Mouse (Mus musculus) intestine, embryonic 14.5 days (tissue): ENCODE measurements around the gene H2-M3. TPM values are rescaled to one million over a fixed set of nuclear protein-coding genes. Genes with fewer than 3 reads are reported as not detected.
A peak's percentile ranks its signal among the peaks of the same experiment; 100 is the strongest.
"Not testable (repeated sequence)": the region's sequence is repeated elsewhere in the genome, so short reads cannot be mapped to it uniquely, and the experiment has no call there.

Source experiments
- ATAC-seq: fragments of 200-750 bp; cut with Nextera tagmentation; replicated peaks from 2 replicates; pipeline ENCODE4 v1.8.0; 2017; ENCODE audit warnings: low read depth, moderate number of reproducible peaks, moderate TSS enrichment, moderate library complexity; ENCODE audit not compliant: low FRiP score, low TSS enrichment
- DNase-seq: peaks from one replicate; pipeline ENCODE4 v3.0.0-alpha.2; 2018; ENCODE audit warnings: low spot score
- H3K27ac ChIP-seq: fragments of 300-500 bp; sonication (generic); 2 replicates; pipeline ENCODE4 v1.5.1; 2014; ENCODE audit warnings: low read depth, mild to moderate bottlenecking, control low read depth
- H3K27me3 ChIP-seq: fragments of 300-500 bp; sonication (generic); replicated peaks from 2 replicates; pipeline ENCODE4 v1.6.1; 2014; ENCODE audit warnings: low read length, control low read depth; ENCODE audit not compliant: control insufficient read depth, insufficient read depth
- H3K36me3 ChIP-seq: fragments of 300-500 bp; sonication (generic); 2 replicates; pipeline ENCODE4 v1.6.1; 2014; ENCODE audit warnings: low read length, control low read depth; ENCODE audit not compliant: control insufficient read depth, insufficient read depth
- H3K4me1 ChIP-seq: fragments of 300-500 bp; sonication (generic); replicated peaks from 2 replicates; pipeline ENCODE4 v1.6.1; 2014; ENCODE audit warnings: low read length, control low read depth, mixed read lengths; ENCODE audit not compliant: control insufficient read depth, insufficient read depth
- H3K4me2 ChIP-seq: fragments of 300-500 bp; sonication (generic); 2 replicates; pipeline ENCODE4 v1.6.1; 2014; ENCODE audit warnings: low read length
- H3K4me3 ChIP-seq: fragments of 300-500 bp; sonication (generic); 2 replicates; pipeline ENCODE4 v1.5.1; 2014; ENCODE audit warnings: low read depth, low read length, control low read depth, mixed read lengths
- H3K9ac ChIP-seq: fragments of 300-500 bp; sonication (generic); 2 replicates; pipeline ENCODE4 v1.6.1; 2014; ENCODE audit warnings: mild to moderate bottlenecking, low read length
- H3K9me3 ChIP-seq: fragments of 300-500 bp; sonication (generic); 2 replicates; pipeline ENCODE4 v1.6.1; 2016; ENCODE audit warnings: low read length, control low read depth; ENCODE audit not compliant: control insufficient read depth
- WGBS: fragments of 180-500 bp; shearing (Covaris S2); extraction: QIAGEN DNeasy Blood & Tissue Kit; methylation state at CpG from one replicate; pipeline ENCODE4 v1.1.7; 2014; 5-methylcytosine and 5-hydroxymethylcytosine counted together
- polyA plus RNA-seq: library from polyadenylated mRNA; unstranded; fragments of >200 nt; fragmentation: Nextera tagmentation; extraction: Ambion mirVana; gene quantifications from 2 replicates; pipeline ENCODE4 v1.2.1, GENCODE M21; 2014

Gene H2-M3
- 4.6 and 5.4 TPM in 2 replicates for polyA plus RNA-seq

DNA sequence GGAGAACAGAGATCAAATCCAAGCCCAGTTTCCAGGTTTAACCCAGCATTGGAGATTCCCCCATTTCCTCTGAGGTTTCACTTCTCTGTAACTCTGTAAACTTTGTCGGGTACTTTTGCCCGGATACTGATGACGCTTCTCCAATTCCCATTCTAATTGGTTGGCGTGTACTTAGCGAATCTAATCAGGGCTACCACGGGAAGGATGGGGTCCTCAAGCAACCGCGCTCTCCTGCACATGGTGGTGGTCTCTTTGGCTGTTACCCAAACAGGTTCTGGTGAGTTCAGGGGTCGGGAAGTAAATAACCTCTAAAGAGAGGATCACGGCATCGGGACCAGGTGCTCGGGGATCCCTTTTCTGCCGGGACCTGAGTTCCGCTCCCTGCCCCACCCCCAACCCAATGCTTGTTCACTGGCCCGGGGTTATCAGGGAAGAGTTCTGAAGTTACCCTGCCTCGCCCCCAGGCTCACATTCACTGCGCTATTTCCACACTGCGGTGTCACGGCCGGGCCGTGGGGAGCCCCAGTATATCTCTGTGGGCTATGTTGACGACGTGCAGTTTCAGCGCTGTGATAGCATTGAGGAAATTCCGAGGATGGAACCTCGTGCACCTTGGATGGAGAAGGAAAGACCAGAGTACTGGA lies at the start of gene H2-M3:
Gene H2-M3 (plus strand): TSS at position 163 of the 644 bp plus-strand sequence.
- no peak within 1 kb of the TSS for H3K27ac ChIP-seq
- H3K36me3 ChIP-seq: no peaks in the 10 kb centered on the region
- H3K9me3 ChIP-seq: no peaks in the 10 kb centered on the region
- H3K4me2 ChIP-seq: peak within 1 kb of the TSS; percentile 97
- peak within 1 kb of the TSS; percentile 49 for H3K4me3 ChIP-seq
- ATAC-seq (peak; percentile 97), DNase-seq (peak; percentile 99)
- H3K27me3 ChIP-seq: no peaks in the 10 kb centered on the region
- H3K9ac ChIP-seq: peak within 1 kb of the TSS; percentile 35; the same call in 1 of the 2 replicates
- H3K4me1 ChIP-seq: no peaks in the 10 kb centered on the region
- 2% methylated on average over 26 of the region's 26 CpGs for WGBS

DNA sequence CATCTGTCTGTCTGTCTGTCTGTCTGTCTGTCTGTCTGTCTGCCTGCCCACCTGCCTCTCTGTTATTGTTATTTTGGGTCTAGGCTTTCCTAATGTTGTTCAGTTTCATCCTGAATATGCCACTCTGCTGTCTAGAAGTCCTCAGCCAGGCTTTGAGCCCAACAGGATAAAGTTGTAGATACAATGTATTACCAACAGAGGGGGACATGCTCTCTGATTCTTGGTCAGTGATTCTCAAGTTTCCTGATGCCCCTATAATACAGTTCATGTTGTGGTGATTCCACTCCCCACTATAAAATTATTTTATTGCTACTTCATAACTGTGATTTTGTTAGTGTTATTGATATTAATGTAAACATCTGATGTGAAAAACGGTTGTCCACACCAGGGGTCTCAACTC lies 48.1 kb upstream of the H2-M3 start:
- 17% methylated on average over 1 of the region's 1 CpGs for WGBS
- H3K9ac ChIP-seq: no peak overlapping the region
- no peaks in the 10 kb centered on the region for H3K9me3 ChIP-seq
- H3K4me3 ChIP-seq: no peak overlapping the region
- H3K4me1 ChIP-seq: no peaks in the 10 kb centered on the region
- no peak overlapping the region for H3K4me2 ChIP-seq
- no peaks in the 10 kb centered on the region for H3K36me3 ChIP-seq
- no peak for ATAC-seq
- H3K27ac ChIP-seq: no peak overlapping the region
- H3K27me3 ChIP-seq: no peaks in the 10 kb centered on the region
- no peak for DNase-seq

DNA sequence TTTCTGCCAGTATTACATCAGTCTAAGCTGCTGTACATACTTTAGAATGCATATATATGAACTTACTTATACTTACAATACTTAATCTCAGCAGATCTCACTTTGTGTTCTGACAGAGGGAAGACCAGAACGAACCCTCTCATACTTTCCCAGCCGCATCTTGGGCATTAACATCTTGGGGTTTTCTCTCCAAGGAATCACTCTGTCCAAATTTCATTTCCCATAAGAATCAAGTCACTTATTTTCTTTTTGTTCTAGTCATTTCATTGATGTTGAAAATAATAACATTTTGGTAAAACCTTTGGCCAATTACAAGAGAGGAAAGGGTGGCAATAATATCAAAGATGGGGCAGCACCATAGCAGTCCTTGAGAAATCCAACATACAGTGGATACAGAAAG lies 32.8 kb upstream of the H2-M3 start, which contains the start of gene Olfr97:
Gene Olfr97 (minus strand): TSS at position 101 of the 400 bp plus-strand sequence.
- not testable (repeated sequence) for H3K27me3 ChIP-seq, H3K9ac ChIP-seq, H3K4me1 ChIP-seq, ATAC-seq, H3K27ac ChIP-seq, DNase-seq, H3K4me3 ChIP-seq, H3K4me2 ChIP-seq, H3K36me3 ChIP-seq, H3K9me3 ChIP-seq
- 92% methylated on average over 2 of the region's 2 CpGs for WGBS

DNA sequence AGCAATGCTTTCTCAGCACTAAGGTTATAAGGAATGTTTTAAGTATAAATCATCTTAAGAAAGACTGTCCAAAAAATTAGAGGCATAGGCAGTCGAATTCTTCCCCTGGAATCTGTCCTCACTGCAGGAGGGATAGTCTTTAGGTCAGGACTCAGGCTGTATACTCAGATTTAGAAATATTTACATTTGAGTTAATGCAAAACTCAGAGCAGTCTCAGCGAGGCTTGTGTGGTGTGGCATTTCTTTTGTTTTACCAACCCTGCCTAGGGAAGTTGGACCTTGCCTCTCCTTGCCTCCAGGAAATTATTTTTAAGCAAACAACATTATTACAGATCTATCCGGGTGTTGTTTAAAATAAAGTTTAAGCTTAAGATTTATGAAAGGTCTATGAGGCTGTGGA lies 27.8 kb upstream of the H2-M3 start:
- Histone ChIP-seq H3K4me3 (no peak overlapping the region), H3K36me3 (no peaks in the 10 kb centered on the region), H3K4me2 (no peak overlapping the region), H3K27me3 (no peaks in the 10 kb centered on the region), H3K9me3 (no peaks in the 10 kb centered on the region), H3K27ac (no peak overlapping the region), H3K4me1 (no peaks in the 10 kb centered on the region), H3K9ac (no peak overlapping the region)
- DNase-seq (no peak), ATAC-seq (no peak)
- WGBS: 16% methylated on average over 3 of the region's 3 CpGs

DNA sequence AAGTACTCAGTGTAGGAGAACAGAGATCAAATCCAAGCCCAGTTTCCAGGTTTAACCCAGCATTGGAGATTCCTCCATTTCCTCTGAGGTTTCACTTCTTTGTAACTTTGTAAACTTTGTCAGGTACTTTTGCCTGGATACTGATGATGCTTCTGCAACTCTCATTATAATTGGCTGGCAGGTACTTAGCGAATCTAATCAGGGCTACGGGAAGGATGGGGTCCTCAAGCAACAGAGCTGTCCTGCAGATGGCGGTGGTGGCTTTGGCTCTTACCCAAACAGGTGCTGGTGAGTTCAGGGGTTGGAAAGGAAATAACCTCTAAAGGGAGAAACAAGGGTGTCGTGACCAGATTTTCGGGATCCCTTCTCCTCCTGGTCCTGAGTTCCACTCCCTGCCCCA lies 23.3 kb upstream of the H2-M3 start:
- no peak overlapping the region for H3K9ac ChIP-seq
- 0 out of 2 replicates have a peak, but pooled peaks have one; percentile 43 for ATAC-seq
- no peak overlapping the region for H3K27ac ChIP-seq
- no peak overlapping the region for H3K4me2 ChIP-seq
- H3K27me3 ChIP-seq: no peaks in the 10 kb centered on the region
- no peaks in the 10 kb centered on the region for H3K36me3 ChIP-seq
- peak; percentile 52 for DNase-seq
- H3K4me3 ChIP-seq: no peak overlapping the region
- no peaks in the 10 kb centered on the region for H3K9me3 ChIP-seq
- 27% methylated on average over 5 of the region's 5 CpGs for WGBS
- no peaks in the 10 kb centered on the region for H3K4me1 ChIP-seq

DNA sequence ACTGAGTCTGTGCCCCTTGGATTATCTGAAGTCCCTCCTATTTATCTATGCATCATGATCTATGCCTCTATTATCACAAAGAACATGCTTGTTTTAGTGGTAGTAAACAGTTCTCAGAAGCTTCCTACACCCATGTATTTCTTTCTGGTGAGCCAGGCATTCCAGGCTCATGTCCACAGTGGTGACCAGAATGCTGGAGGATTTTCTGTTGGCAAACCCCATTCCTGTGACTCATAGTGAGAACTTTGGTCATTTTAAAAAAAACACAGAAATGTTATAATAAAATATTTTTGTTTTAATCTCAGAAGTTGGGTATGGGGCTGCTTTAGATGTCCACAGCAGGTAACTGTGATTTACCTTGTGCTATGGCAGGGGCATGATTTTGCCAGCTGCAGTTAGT lies 20.6 kb upstream of the H2-M3 start:
- no peak for ATAC-seq
- Histone ChIP-seq H3K9me3 (no peaks in the 10 kb centered on the region), H3K27ac (no peak overlapping the region), H3K27me3 (no peaks in the 10 kb centered on the region), H3K4me2 (no peak overlapping the region), H3K9ac (no peak overlapping the region), H3K4me3 (no peak overlapping the region), H3K36me3 (no peaks in the 10 kb centered on the region), H3K4me1 (no peaks in the 10 kb centered on the region)
- DNase-seq: no peak

DNA sequence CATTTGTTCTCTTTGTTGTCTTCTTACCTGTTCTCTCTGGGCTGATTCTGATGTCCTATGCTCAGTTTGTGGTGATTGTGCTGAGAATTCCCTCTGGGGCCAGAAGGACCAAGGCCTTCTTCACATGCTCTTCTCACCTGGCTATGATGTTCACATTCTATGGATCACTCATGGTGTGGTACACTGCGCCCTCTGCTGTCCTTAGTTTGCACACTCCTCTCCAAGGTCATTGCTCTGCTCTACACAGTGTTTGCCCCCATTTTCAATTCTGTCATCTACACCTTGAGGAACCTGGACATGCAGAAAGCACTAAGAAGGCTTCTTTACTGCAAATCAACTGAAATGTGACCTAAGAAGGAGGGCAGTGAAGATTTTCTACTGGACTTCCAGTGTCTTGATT lies 19.5 kb upstream of the H2-M3 start:
- 15% methylated on average over 1 of the region's 1 CpGs for WGBS
- ATAC-seq (no peak), DNase-seq (peak; percentile 57)
- Histone ChIP-seq H3K4me1 (no peaks in the 10 kb centered on the region), H3K9me3 (no peaks in the 10 kb centered on the region), H3K27ac (no peak overlapping the region), H3K36me3 (no peaks in the 10 kb centered on the region), H3K9ac (no peak overlapping the region), H3K4me3 (no peak overlapping the region), H3K27me3 (no peaks in the 10 kb centered on the region), H3K4me2 (no peak overlapping the region)

DNA sequence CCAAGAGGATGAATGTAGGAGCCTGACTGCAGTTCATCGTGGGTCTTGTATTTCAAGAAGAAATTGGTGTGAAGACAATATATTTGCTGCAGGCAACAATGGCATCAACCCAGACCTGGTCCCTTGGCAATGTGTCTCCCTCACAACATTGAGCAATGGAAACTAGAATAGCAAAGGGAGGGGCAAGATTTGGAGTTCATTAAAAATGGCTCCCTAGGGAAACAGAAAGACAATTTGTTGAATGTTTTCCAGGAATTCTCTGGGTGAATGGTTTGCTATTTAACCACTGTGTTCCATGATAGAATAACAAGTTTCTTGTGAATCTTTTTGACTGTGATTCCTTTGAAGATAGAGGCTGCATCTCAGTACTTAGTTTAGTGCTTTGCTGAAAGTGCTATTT lies 6.4 kb upstream of the H2-M3 start, which contains the start of gene Olfr98:
Gene Olfr98 (minus strand): TSS at position 124 of the 400 bp plus-strand sequence.
- no peak for DNase-seq
- no peak for ATAC-seq
- H3K36me3 ChIP-seq: no peaks in the 10 kb centered on the region

DNA sequence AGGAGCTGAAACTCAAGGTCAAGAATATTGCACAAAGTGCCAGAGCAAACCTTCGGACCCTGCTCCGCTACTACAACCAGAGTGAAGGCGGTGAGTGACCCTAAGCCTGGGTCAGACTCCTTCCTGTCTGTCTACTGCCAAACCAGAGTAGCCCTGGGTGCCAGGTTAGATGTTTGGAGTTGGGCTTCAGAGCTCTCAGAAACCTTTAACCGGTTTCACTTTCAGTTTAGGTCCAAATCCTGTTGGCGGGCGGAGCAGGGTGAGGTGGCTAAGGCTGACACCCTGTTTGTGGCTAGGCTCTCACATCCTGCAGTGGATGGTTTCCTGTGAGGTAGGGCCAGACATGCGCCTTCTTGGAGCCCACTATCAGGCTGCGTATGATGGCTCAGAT lies 677 bp downstream of the H2-M3 start:
- WGBS: 57% methylated on average over 8 of the region's 8 CpGs
- Histone ChIP-seq H3K4me3 (peak overlapping the region; percentile 49), H3K4me1 (no peaks in the 10 kb centered on the region), H3K27me3 (no peaks in the 10 kb centered on the region), H3K4me2 (peak overlapping the region; percentile 97), H3K9ac (peak overlapping the region; percentile 35; the same call in 1 of the 2 replicates), H3K36me3 (no peaks in the 10 kb centered on the region), H3K9me3 (no peaks in the 10 kb centered on the region), H3K27ac (no peak overlapping the region)
- ATAC-seq (peak; percentile 63; the same call in 1 of the 2 replicates), DNase-seq (peak; percentile 61)

More for the DNA sequence above, 6.4 kb upstream of the H2-M3 start, which contains the start of gene Olfr98:
- Histone ChIP-seq H3K4me1 (no peaks in the 10 kb centered on the region), H3K27ac (no peak within 1 kb of the TSS), H3K4me3 (no peak within 1 kb of the TSS), H3K4me2 (no peak within 1 kb of the TSS), H3K9me3 (no peaks in the 10 kb centered on the region), H3K9ac (no peak within 1 kb of the TSS), H3K27me3 (no peaks in the 10 kb centered on the region)
- WGBS: 77% methylated on average over 1 of the region's 1 CpGs
